Mouse (Mus musculus): Measurements from ENCODE around the gene Trip6. TPM values are rescaled to one million over a fixed set of nuclear protein-coding genes. Genes with fewer than 3 reads are reported as not detected.

Trip6 gene
- polyA plus RNA-seq, 1 experiment from 2014 or later: 46.4 TPM

DNA sequence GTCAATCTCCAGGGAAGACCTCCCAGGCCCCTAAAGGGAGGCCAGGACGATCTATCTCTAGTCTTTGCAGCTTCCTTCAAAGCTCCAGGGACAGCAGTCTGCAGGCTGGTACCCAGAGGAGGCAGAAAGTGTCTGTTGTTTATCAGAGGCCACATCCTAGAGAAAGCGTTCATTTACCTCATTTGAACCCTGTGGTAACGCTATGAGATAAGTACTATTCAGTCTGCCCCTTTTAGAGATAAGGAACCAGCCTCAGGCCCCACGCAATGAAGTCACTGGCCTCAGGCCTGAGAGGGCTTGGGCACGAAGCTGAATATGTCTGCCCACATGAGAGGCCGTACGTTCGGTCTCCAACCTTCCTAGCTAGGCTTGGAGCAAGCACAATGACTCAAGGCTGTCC lies 3.2 kb upstream of the Trip6 start:
- Histone ChIP-seq H3K36me3 (ENCODE audit: control insufficient read depth, insufficient read depth, low read length) (no peaks in the 10 kb centered on the region), H3K27ac (replicated peaks) (no peak overlapping the region), H3K4me3 (ENCODE audit: low read depth, low read length) (no peak overlapping the region), H3K27me3 (ENCODE audit: control insufficient read depth, insufficient read depth, low read length) (no peaks in the 10 kb centered on the region), H3K4me2 (replicated peaks; ENCODE audit: low read depth) (no peak overlapping the region), H3K9ac (ENCODE audit: low read length) (no peak overlapping the region), H3K4me1 (replicated peaks; ENCODE audit: control insufficient read depth, insufficient read depth) (peaks cover 16% of the 10 kb centered on the region), H3K9me3 (ENCODE audit: control insufficient read depth, low read length) (no peaks in the 10 kb centered on the region)
- WGBS: 75% methylated on average over 8 of the region's 8 CpGs
- TF ChIP-seq CTCF (IDR thresholded peaks at IDR 0.05; ENCODE audit: low read depth) (no peak), EP300 (optimal IDR thresholded peaks at IDR 0.05) (no peak)
- no peak for ATAC-seq (ENCODE audit: low FRiP score, low TSS enrichment)
- no peak for DNase-seq (ENCODE audit: low spot score)

DNA sequence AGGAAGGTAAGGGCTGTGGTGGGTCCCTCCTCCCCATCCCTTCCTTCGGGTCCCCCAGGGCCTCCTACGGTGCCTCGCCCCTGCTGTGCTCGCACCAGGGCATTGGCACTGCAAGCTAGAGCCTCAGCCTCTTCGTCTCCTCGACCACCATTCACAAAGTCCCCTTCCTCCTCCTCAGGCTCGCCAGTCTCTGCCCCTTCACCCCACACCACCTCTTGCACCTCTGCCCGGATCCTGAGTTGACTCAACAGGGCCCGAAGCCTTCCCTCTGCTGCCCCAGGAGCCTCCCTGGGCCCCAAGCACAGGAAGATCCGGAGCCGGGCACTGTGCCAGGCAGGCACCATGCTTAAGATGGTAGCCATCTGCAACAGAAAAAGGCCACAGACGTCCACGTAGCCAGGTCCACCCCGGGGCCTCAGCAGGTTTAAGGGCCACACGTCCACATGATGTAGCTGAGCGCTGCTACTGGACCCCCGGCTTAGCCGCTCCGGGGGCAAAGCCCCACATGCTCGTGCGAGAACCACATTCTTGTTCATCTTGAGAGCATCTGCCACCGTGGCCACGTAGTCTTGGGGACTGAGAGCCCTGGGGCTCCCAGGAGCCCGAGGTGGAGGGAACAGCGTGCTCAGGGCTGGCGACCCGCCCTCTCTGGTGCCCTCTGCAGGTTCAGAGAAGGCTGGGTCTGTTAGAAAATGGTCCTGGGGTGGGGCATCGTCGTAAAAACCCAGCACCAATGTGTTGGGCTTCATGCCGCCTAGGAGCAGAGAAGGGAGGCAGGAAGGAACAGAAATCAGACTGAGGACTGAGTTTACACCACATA lies 1.1 kb upstream of the Trip6 start:
- Histone ChIP-seq H3K27ac (replicated peaks) (peak overlapping the region; percentile 92), H3K9ac (ENCODE audit: low read length) (peak overlapping the region; percentile 75), H3K4me2 (replicated peaks; ENCODE audit: low read depth) (no peak overlapping the region; the same call in 1 of the 2 replicates), H3K4me3 (ENCODE audit: low read depth, low read length) (no peak overlapping the region), H3K36me3 (ENCODE audit: control insufficient read depth, insufficient read depth, low read length) (0 out of 2 replicates have a peak, but pooled peaks cover 2% of the 10 kb centered on the region), H3K27me3 (ENCODE audit: control insufficient read depth, insufficient read depth, low read length) (no peaks in the 10 kb centered on the region), H3K4me1 (replicated peaks; ENCODE audit: control insufficient read depth, insufficient read depth) (peaks cover 16% of the 10 kb centered on the region), H3K9me3 (ENCODE audit: control insufficient read depth, low read length) (no peaks in the 10 kb centered on the region)
- 41% methylated on average over 29 of the region's 30 CpGs for WGBS
- ATAC-seq (ENCODE audit: low FRiP score, low TSS enrichment) (no peak), DNase-seq (ENCODE audit: low spot score) (peak; percentile 69)
- TF ChIP-seq CTCF (IDR thresholded peaks at IDR 0.05; ENCODE audit: low read depth) (peak; percentile 73), EP300 (optimal IDR thresholded peaks at IDR 0.05) (no peak)

DNA sequence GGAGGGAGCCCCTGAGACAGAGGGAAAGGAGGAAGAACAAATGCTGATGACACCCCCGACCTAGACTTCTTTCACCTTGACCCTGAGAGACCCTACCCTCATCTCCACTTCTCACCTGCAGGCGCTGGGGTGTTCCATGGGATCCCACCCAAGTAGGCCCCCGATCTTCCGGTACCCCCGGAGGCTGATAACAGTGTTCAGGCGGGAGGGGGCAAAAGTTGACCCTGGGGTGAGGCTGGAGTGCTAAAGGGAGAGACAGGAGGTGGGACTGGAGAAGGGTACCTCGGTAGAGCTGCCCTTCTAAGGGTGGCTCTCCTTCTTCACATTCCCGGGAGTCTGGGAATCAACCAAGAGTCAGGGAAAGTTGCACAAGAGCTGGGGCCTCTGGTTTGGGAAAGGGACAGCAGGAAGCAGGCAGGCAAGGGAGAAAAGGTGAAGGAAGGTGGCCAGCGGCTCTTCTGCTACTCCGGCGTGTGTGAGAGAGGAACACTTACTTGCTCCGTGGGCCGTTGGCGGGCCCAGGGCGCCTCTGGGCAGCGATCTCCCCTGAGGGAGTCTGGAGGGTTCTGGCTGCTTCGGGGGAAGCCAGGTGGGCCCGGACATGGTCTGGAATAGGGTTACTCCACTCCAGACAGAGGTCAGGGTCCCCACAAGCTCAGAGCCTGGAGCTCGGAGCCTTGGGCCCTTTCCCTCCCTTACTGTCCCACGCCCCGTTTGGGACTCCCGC lies 575 bp downstream of the Trip6 start:
- ATAC-seq (ENCODE audit: low FRiP score, low TSS enrichment) (peak; percentile 41), DNase-seq (ENCODE audit: low spot score) (peak; percentile 52)
- Histone ChIP-seq H3K4me1 (replicated peaks; ENCODE audit: control insufficient read depth, insufficient read depth) (peaks cover 16% of the 10 kb centered on the region), H3K9ac (ENCODE audit: low read length) (peak overlapping the region; percentile 75), H3K4me3 (ENCODE audit: low read depth, low read length) (peak overlapping the region; percentile 59), H3K36me3 (ENCODE audit: control insufficient read depth, insufficient read depth, low read length) (peaks cover 14% of the 10 kb centered on the region), H3K27me3 (ENCODE audit: control insufficient read depth, insufficient read depth, low read length) (no peaks in the 10 kb centered on the region), H3K9me3 (ENCODE audit: control insufficient read depth, low read length) (no peaks in the 10 kb centered on the region), H3K4me2 (replicated peaks; ENCODE audit: low read depth) (peak overlapping the region; percentile 88), H3K27ac (replicated peaks) (peak overlapping the region; percentile 92)
- WGBS: under 1% methylated on average over 22 of the region's 22 CpGs
- TF ChIP-seq EP300 (optimal IDR thresholded peaks at IDR 0.05) (no peak), CTCF (IDR thresholded peaks at IDR 0.05; ENCODE audit: low read depth) (no peak)

DNA sequence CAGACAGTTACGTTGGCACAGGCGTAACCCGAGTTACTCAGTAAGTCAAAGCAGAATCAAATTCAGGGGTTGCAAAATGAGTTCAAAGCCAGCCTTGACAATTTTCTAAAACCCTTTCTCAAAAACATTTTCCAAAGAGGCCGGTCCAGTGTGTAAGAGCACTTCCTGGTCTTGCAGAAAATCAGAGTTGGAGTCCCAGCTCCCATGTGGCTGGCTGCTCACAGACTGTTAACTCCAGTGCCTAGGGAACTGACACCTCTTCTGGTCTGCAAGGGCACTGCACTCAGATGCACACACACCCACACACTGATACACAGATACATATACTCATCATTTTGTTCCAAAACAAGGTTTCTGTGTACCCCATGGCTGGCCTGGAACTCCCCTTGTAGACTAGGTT lies 5.8 kb downstream of the Trip6 start:
- Histone ChIP-seq H3K4me2 (replicated peaks; ENCODE audit: low read depth) (peak overlapping the region; percentile 64; the same call in 1 of the 2 replicates), H3K9me3 (ENCODE audit: control insufficient read depth, low read length) (no peaks in the 10 kb centered on the region), H3K9ac (ENCODE audit: low read length) (no peak overlapping the region; the same call in 1 of the 2 replicates), H3K27me3 (ENCODE audit: control insufficient read depth, insufficient read depth, low read length) (no peaks in the 10 kb centered on the region), H3K4me3 (ENCODE audit: low read depth, low read length) (no peak overlapping the region), H3K4me1 (replicated peaks; ENCODE audit: control insufficient read depth, insufficient read depth) (peaks cover 7% of the 10 kb centered on the region), H3K36me3 (ENCODE audit: control insufficient read depth, insufficient read depth, low read length) (peaks cover 15% of the 10 kb centered on the region), H3K27ac (replicated peaks) (peak overlapping the region; percentile 93; the same call in 1 of the 2 replicates)
- DNase-seq (ENCODE audit: low spot score): no peak
- WGBS: 94% methylated on average over 4 of the region's 4 CpGs
- no peak for TF ChIP-seq EP300 (optimal IDR thresholded peaks at IDR 0.05)
- TF ChIP-seq CTCF (IDR thresholded peaks at IDR 0.05; ENCODE audit: low read depth): 0 out of 2 replicates have a peak, but pooled peaks have one; percentile 30
- no peak for ATAC-seq (ENCODE audit: low FRiP score, low TSS enrichment)

DNA sequence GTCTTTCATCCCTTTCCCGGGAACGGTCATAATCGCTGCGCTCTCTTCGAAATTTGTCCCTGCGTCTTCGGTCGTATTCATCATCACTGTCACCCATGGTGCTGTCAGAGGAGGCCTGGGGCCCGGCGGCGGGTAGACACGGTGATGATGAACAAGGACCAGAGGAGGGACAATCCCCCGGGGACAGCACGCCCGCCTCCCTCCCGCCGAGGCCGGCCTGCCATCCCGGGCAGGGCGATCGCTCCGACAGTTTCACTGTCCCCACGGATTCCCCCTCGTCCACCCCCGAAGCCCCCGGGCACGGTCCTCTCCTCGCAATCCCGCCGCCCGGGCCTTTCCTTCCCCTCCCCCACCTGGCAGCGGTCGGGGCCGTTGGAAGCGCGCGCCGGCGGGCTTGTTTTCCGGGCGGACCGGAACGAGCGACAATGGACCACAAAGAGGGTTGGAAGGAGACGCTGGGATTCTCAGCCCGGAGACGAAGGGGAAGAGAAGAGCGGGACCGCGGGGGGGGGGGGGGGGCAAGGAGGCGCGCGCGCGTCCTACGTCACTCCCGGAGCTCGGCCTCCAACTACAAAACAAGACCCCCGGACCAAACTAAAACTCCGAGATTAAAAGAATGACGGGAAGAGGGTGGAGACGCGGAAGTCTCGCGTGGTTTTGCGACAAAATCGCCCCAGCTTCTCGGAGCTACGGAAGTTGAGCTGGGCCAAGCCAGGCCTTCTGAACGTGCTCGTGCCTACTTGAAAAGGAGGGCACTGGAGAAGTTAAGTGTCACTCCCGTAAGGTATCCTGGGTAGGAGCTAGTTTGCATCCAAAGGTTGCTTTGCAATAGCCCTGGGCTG lies 6.9 kb downstream of the Trip6 start, which contains the start of gene Srrt:
Gene Srrt (minus strand): TSS at position 604 of the 842 bp plus-strand sequence.
- Histone ChIP-seq H3K4me2 (replicated peaks; ENCODE audit: low read depth) (peak within 1 kb of the TSS; percentile 64), H3K9ac (ENCODE audit: low read length) (peak within 1 kb of the TSS; percentile 98), H3K4me1 (replicated peaks; ENCODE audit: control insufficient read depth, insufficient read depth) (no peaks in the 10 kb centered on the region; the same call in none of the 2 replicates), H3K4me3 (ENCODE audit: low read depth, low read length) (peak within 1 kb of the TSS; percentile 96), H3K27me3 (ENCODE audit: control insufficient read depth, insufficient read depth, low read length) (no peaks in the 10 kb centered on the region), H3K27ac (replicated peaks) (peak within 1 kb of the TSS; percentile 93), H3K9me3 (ENCODE audit: control insufficient read depth, low read length) (no peaks in the 10 kb centered on the region), H3K36me3 (ENCODE audit: control insufficient read depth, insufficient read depth, low read length) (peaks cover 18% of the 10 kb centered on the region)
- DNase-seq (ENCODE audit: low spot score) (peak; percentile 93), ATAC-seq (ENCODE audit: low FRiP score, low TSS enrichment) (peak; percentile 88)
- TF ChIP-seq EP300 (optimal IDR thresholded peaks at IDR 0.05) (peak; percentile 96), CTCF (IDR thresholded peaks at IDR 0.05; ENCODE audit: low read depth) (no peak)
- under 1% methylated on average over 66 of the region's 72 CpGs for WGBS

Data from stomach, postnatal 0 days (tissue).